Mouse (Mus musculus): ENCODE measurements at regions not wholly inside any gene's neighbourhood (a gene's known extent, or its start where the extent isn't known, plus 50 kb on each side); places are given as distances from the start of the nearest gene placed in this dataset.

- Histone ChIP-seq H3K36me3 (no peaks in the 10 kb centered on the region), H3K4me1 (no peaks in the 10 kb centered on the region), H3K27me3 (replicated peaks) (no peaks in the 10 kb centered on the region), H3K9me3 (no peaks in the 10 kb centered on the region), H3K4me3 (no peak overlapping the region), H3K27ac (replicated peaks) (no peak overlapping the region), H3K4me2 (no peak overlapping the region), H3K9ac (no peak overlapping the region)
- ATAC-seq (ENCODE audit: extremely low read depth, insufficient number of reproducible peaks, low FRiP score, low TSS enrichment): no peak
- WGBS: 52% methylated on average over 3 of the region's 3 CpGs
These were observed 570.2 kb upstream of the Gm10306 start for GRCm38 (mm10) chr4:93986189-93986588.

- no peaks in the 10 kb centered on the region for H3K36me3 ChIP-seq
- H3K4me1 ChIP-seq: no peaks in the 10 kb centered on the region
- no peak overlapping the region for H3K4me3 ChIP-seq
- H3K9ac ChIP-seq: no peak overlapping the region
- no peak for ATAC-seq (ENCODE audit: extremely low read depth, insufficient number of reproducible peaks, low FRiP score, low TSS enrichment)
- H3K9me3 ChIP-seq: no peaks in the 10 kb centered on the region
- no peak overlapping the region for H3K4me2 ChIP-seq
- WGBS: 71% methylated on average over 7 of the region's 7 CpGs
- H3K27ac ChIP-seq (replicated peaks): no peak overlapping the region
- no peaks in the 10 kb centered on the region for H3K27me3 ChIP-seq (replicated peaks)
These were observed 566.0 kb upstream of the Gm10306 start for GRCm38 (mm10) chr4:93990273-93990869.

- Histone ChIP-seq H3K4me1 (no peaks in the 10 kb centered on the region), H3K9ac (no peak overlapping the region), H3K36me3 (no peaks in the 10 kb centered on the region), H3K4me3 (no peak overlapping the region), H3K27ac (replicated peaks) (no peak overlapping the region), H3K9me3 (no peaks in the 10 kb centered on the region), H3K4me2 (no peak overlapping the region), H3K27me3 (replicated peaks) (no peaks in the 10 kb centered on the region)
- WGBS: 31% methylated on average over 1 of the region's 1 CpGs
- no peak for ATAC-seq (ENCODE audit: extremely low read depth, insufficient number of reproducible peaks, low FRiP score, low TSS enrichment)
These were observed 550.5 kb upstream of the Gm10306 start for GRCm38 (mm10) chr4:94005818-94006217.

- no peak for ATAC-seq (ENCODE audit: extremely low read depth, insufficient number of reproducible peaks, low FRiP score, low TSS enrichment)
- no peaks in the 10 kb centered on the region for H3K27me3 ChIP-seq (replicated peaks)
- H3K27ac ChIP-seq (replicated peaks): no peak overlapping the region
- no peaks in the 10 kb centered on the region for H3K36me3 ChIP-seq
- H3K4me1 ChIP-seq: no peaks in the 10 kb centered on the region
- 49% methylated on average over 8 of the region's 8 CpGs for WGBS
- H3K4me2 ChIP-seq: no peak overlapping the region
- no peak overlapping the region for H3K4me3 ChIP-seq
- no peak overlapping the region for H3K9ac ChIP-seq
- no peaks in the 10 kb centered on the region for H3K9me3 ChIP-seq
These were observed 549.1 kb upstream of the Gm10306 start for GRCm38 (mm10) chr4:94007088-94007768.

GRCm38 (mm10) chr4:94015713-94016112 is 540.6 kb upstream of the Gm10306 start:
- WGBS: 71% methylated on average over 2 of the region's 2 CpGs
- Histone ChIP-seq H3K36me3 (no peaks in the 10 kb centered on the region), H3K4me3 (no peak overlapping the region), H3K4me1 (no peaks in the 10 kb centered on the region), H3K4me2 (no peak overlapping the region), H3K27ac (replicated peaks) (no peak overlapping the region), H3K9ac (no peak overlapping the region), H3K9me3 (no peaks in the 10 kb centered on the region), H3K27me3 (replicated peaks) (no peaks in the 10 kb centered on the region)
- ATAC-seq (ENCODE audit: extremely low read depth, insufficient number of reproducible peaks, low FRiP score, low TSS enrichment): no peak

- H3K4me1 ChIP-seq: no peaks in the 10 kb centered on the region
- H3K4me3 ChIP-seq: no peak overlapping the region
- H3K27ac ChIP-seq (replicated peaks): no peak overlapping the region
- no peaks in the 10 kb centered on the region for H3K9me3 ChIP-seq
- no peak for ATAC-seq (ENCODE audit: extremely low read depth, insufficient number of reproducible peaks, low FRiP score, low TSS enrichment)
- H3K9ac ChIP-seq: no peak overlapping the region
- WGBS: 67% methylated on average over 3 of the region's 3 CpGs
- H3K4me2 ChIP-seq: no peak overlapping the region
- no peaks in the 10 kb centered on the region for H3K27me3 ChIP-seq (replicated peaks)
- no peaks in the 10 kb centered on the region for H3K36me3 ChIP-seq
These were observed 538.6 kb upstream of the Gm10306 start for GRCm38 (mm10) chr4:94017702-94018101.

- no peaks in the 10 kb centered on the region for H3K4me1 ChIP-seq
- no peak overlapping the region for H3K4me2 ChIP-seq
- no peaks in the 10 kb centered on the region for H3K9me3 ChIP-seq
- H3K9ac ChIP-seq: no peak overlapping the region
- no peak overlapping the region for H3K27ac ChIP-seq (replicated peaks)
- H3K36me3 ChIP-seq: no peaks in the 10 kb centered on the region
- H3K27me3 ChIP-seq (replicated peaks): no peaks in the 10 kb centered on the region
- WGBS: 65% methylated on average over 5 of the region's 5 CpGs
- no peak for ATAC-seq (ENCODE audit: extremely low read depth, insufficient number of reproducible peaks, low FRiP score, low TSS enrichment)
- no peak overlapping the region for H3K4me3 ChIP-seq
These were observed 506.6 kb upstream of the Gm10306 start for GRCm38 (mm10) chr4:94049629-94050310.

GRCm38 (mm10) chr4:94052249-94053162 is 503.8 kb upstream of the Gm10306 start:
- Histone ChIP-seq H3K36me3 (no peaks in the 10 kb centered on the region), H3K9me3 (no peaks in the 10 kb centered on the region), H3K9ac (no peak overlapping the region), H3K27ac (replicated peaks) (no peak overlapping the region), H3K4me1 (no peaks in the 10 kb centered on the region), H3K27me3 (replicated peaks) (no peaks in the 10 kb centered on the region), H3K4me3 (no peak overlapping the region), H3K4me2 (no peak overlapping the region)
- 65% methylated on average over 11 of the region's 11 CpGs for WGBS
- no peak for ATAC-seq (ENCODE audit: extremely low read depth, insufficient number of reproducible peaks, low FRiP score, low TSS enrichment)

- Histone ChIP-seq H3K27me3 (replicated peaks) (no peaks in the 10 kb centered on the region), H3K27ac (replicated peaks) (no peak overlapping the region), H3K36me3 (no peaks in the 10 kb centered on the region), H3K4me1 (no peaks in the 10 kb centered on the region), H3K9ac (no peak overlapping the region), H3K4me2 (no peak overlapping the region), H3K9me3 (no peaks in the 10 kb centered on the region), H3K4me3 (no peak overlapping the region)
- 72% methylated on average over 9 of the region's 9 CpGs for WGBS
- ATAC-seq (ENCODE audit: extremely low read depth, insufficient number of reproducible peaks, low FRiP score, low TSS enrichment): no peak
These were observed 483.0 kb upstream of the Gm10306 start for GRCm38 (mm10) chr4:94073178-94073870.

GRCm38 (mm10) chr4:94082839-94083238 is 473.5 kb upstream of the Gm10306 start:
- Histone ChIP-seq H3K27ac (replicated peaks) (no peak overlapping the region), H3K4me2 (no peak overlapping the region), H3K4me1 (no peaks in the 10 kb centered on the region), H3K9me3 (no peaks in the 10 kb centered on the region; the same call in 1 of the 2 replicates), H3K9ac (no peak overlapping the region), H3K4me3 (no peak overlapping the region), H3K36me3 (no peaks in the 10 kb centered on the region), H3K27me3 (replicated peaks) (no peaks in the 10 kb centered on the region)
- 71% methylated on average over 3 of the region's 3 CpGs for WGBS
- ATAC-seq (ENCODE audit: extremely low read depth, insufficient number of reproducible peaks, low FRiP score, low TSS enrichment): no peak

- Histone ChIP-seq H3K36me3 (no peaks in the 10 kb centered on the region), H3K9me3 (no peaks in the 10 kb centered on the region), H3K27ac (replicated peaks) (no peak overlapping the region), H3K4me2 (no peak overlapping the region), H3K9ac (no peak overlapping the region), H3K4me1 (no peaks in the 10 kb centered on the region), H3K27me3 (replicated peaks) (no peaks in the 10 kb centered on the region), H3K4me3 (no peak overlapping the region)
- ATAC-seq (ENCODE audit: extremely low read depth, insufficient number of reproducible peaks, low FRiP score, low TSS enrichment): no peak
- WGBS: 59% methylated on average over 5 of the region's 5 CpGs
These were observed 462.0 kb upstream of the Gm10306 start for GRCm38 (mm10) chr4:94094379-94094778.

Data from heart, embryonic 13.5 days (tissue).